ENCODE assay signal across 8 mouse cellular contexts in the genomic region with DNA sequence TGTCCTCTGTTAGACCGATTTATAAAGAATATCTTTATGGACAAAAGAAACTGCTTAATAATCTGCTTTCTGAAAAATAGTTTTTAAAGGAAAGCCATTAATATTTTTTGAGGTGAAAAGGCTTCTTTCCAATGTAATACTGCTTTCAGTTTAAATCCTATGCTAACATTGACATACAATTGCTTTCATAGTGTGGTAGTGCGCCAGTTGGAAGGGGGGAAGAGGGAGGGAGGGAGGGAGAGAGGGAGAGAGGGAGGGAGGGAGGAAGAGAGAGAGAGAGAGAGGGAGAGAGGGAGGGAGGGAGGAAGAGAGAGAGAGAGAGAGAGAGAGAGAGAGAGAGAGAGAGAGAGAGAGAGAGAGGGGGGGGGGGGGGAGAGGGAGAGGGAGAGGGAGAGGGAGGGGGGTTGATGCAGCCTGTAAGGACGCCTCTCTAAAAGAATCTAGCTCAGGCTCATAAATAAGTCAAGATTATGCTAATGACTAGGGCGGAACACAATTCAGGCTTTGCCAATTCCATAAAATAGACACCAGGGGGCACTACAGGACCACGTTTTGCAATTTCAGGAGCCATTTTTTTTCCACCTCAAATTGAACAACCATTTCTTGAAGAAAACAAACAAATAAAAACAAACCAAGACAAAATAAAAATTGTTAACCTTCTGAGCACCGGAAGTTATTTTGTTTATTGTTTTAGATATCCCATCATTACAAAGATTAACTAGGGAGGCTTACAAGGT.
DNase-seq lines count a peak whose midpoint lies in the region; ATAC-seq lines count a peak whose summit lies in the region.

No protein-coding gene starts in this region.

- peak; percentile 59 to 84 for DNase-seq in heart, adult 18-20 months
- no peak for DNase-seq in heart, postnatal 25 days (ENCODE audit: low spot score)
- DNase-seq in adrenal gland, adult 2 months: peak; percentile 67
- DNase-seq in embryo, embryonic 9.5 days (ENCODE audit: extremely low spot score): peak; percentile 84
- peak; percentile 43 for DNase-seq in layer of hippocampus, adult 9-10 months (ENCODE audit: low spot score)
- peak; percentile 17 to 38 for DNase-seq in spleen, postnatal 36 days (ENCODE audit: low spot score in 2 of 2)

- peaks cover 23% of the 10 kb centered on the region for H3K27me3 ChIP-seq in hindbrain, embryonic 12.5 days

- no peak overlapping the region for H3K9ac ChIP-seq in hindbrain, embryonic 12.5 days

- 1% methylated on average over 6 of the region's 6 CpGs for WGBS in hindbrain, embryonic 12.5 days

- no peaks in the 10 kb centered on the region for H3K9me3 ChIP-seq in hindbrain, embryonic 12.5 days (replicated peaks)

- H3K4me3 ChIP-seq in hindbrain, embryonic 12.5 days: no peak overlapping the region

- peak; percentile 78 for ATAC-seq in hindbrain, embryonic 12.5 days (ENCODE audit: low FRiP score)
- peak; percentile 49 for ATAC-seq in megakaryocyte, adult 5-6 weeks (ENCODE audit: poor library complexity, severe bottlenecking)

- H3K27ac ChIP-seq in hindbrain, embryonic 12.5 days: peak overlapping the region; percentile 55; the same call in 1 of the 2 replicates

- peaks cover 17% of the 10 kb centered on the region for H3K4me1 ChIP-seq in hindbrain, embryonic 12.5 days

- intact Hi-C loops in heart, postnatal 25 days (cut with DNase I): loop anchor here (1.0 to 5.0 kb wide), 2 partner anchors 371 to 648 kb away; no protein-coding TSS in a partner anchor

- no peaks in the 10 kb centered on the region for H3K36me3 ChIP-seq in hindbrain, embryonic 12.5 days

- H3K4me2 ChIP-seq in hindbrain, embryonic 12.5 days (replicated peaks): no peak overlapping the region
